Mouse (Mus musculus) testis, adult 2 months (tissue): ENCODE results near the gene Smg6.

Experiments
- CTCF ChIP-seq: fragments of 200-500 bp; IDR thresholded peaks from 2 replicates; pipeline ENCODE4 v1.5.1; 2012; ENCODE audit warnings: low read depth, mild to moderate bottlenecking, inconsistent platforms, low read length, moderate library complexity; ENCODE audit not compliant: control insufficient read depth, insufficient read depth, insufficient replicate concordance
- POLR2A ChIP-seq: fragments of 200-500 bp; IDR thresholded peaks from 2 replicates; pipeline ENCODE4 v1.6.1; 2012; ENCODE audit warnings: low read depth, mild to moderate bottlenecking, inconsistent platforms, low read length, moderate library complexity; ENCODE audit not compliant: control insufficient read depth

DNA sequence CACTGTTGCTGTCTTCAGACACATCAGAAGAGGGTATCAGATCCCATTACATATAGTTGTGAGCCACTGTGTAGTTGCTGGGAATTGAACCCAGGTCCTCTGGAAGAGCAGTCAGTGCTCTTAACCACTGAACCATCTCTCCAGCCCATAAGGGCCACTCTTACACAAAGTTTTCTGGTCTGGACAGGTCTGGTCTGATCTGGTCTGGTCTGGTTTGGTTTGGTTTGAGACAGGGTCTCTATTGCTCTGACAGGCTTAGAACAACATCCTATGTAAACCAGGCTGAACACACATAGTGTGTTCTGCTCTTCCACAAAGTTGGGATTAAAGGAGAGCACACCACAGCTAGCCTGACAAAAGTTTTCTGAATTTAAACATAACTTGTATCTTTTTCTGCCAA is 30.4 kb downstream of the Smg6 start:
- no peak for TF ChIP-seq CTCF
- no peak for TF ChIP-seq POLR2A
